Mouse (Mus musculus) MEL (cell line): ENCODE measurements around the gene Ift52.

ENCODE experiments used
- BHLHE40 ChIP-seq: IDR thresholded peaks from 2 replicates; pipeline ENCODE4 v1.6.1; 2012; ENCODE audit warnings: low read depth, mild to moderate bottlenecking, inconsistent platforms, low read length, improper control_type of control experiment, borderline replicate concordance
- CHD1 ChIP-seq: IDR thresholded peaks from 2 replicates; pipeline ENCODE4 v1.6.1; 2012; ENCODE audit warnings: low read depth, mild to moderate bottlenecking, inconsistent platforms, low read length, improper control_type of control experiment
- CTCF ChIP-seq, 3 experiments: IDR thresholded peaks in 2 of 3; conservative IDR thresholded peaks in 1 of 3; 2 replicates each; pipeline ENCODE4 v1.5.1; 2011 to 2012; ENCODE audit warnings: low read length in 3 of 3, low read depth in 2 of 3, mild to moderate bottlenecking in 2 of 3, improper control_type of control experiment in 1 of 3, inconsistent platforms in 1 of 3, mixed read lengths in 1 of 3, moderate library complexity in 1 of 3; ENCODE audit not compliant: control insufficient read depth in 1 of 3, insufficient read depth in 1 of 3, poor library complexity in 1 of 3, severe bottlenecking in 1 of 3
- E2F4 ChIP-seq: IDR thresholded peaks from 2 replicates; pipeline ENCODE4 v1.6.1; 2011; ENCODE audit warnings: low read depth, low read length, improper control_type of control experiment, borderline replicate concordance
- ELF1 ChIP-seq: IDR thresholded peaks from 2 replicates; pipeline ENCODE4 v1.6.1; 2014; ENCODE audit warnings: low read depth, mild to moderate bottlenecking, inconsistent platforms, low read length, improper control_type of control experiment, moderate library complexity
- GATA1 ChIP-seq: IDR thresholded peaks from 2 replicates; pipeline ENCODE4 v1.6.1; 2011; ENCODE audit warnings: low read depth, low read length, improper control_type of control experiment
- HCFC1 ChIP-seq: IDR thresholded peaks from 2 replicates; pipeline ENCODE4 v1.6.1; 2012; ENCODE audit warnings: low read depth, mild to moderate bottlenecking, inconsistent platforms, low read length, improper control_type of control experiment, moderate library complexity
- MAX ChIP-seq: IDR thresholded peaks from 2 replicates; pipeline ENCODE4 v1.6.1; 2011; ENCODE audit warnings: low read length, improper control_type of control experiment
- MAZ ChIP-seq: IDR thresholded peaks from 2 replicates; pipeline ENCODE4 v1.6.1; 2012; ENCODE audit warnings: low read depth, mild to moderate bottlenecking, inconsistent platforms, low read length, improper control_type of control experiment
- POLR2A ChIP-seq, 2 experiments: IDR thresholded peaks; 2 replicates each; pipeline ENCODE4 v1.6.1; 2011 to 2012; ENCODE audit warnings: low read length in 2 of 2, mild to moderate bottlenecking in 2 of 2, control low read depth in 1 of 2, improper control_type of control experiment in 1 of 2, low read depth in 1 of 2, moderate library complexity in 1 of 2; ENCODE audit not compliant: control insufficient read depth in 1 of 2, insufficient read depth in 1 of 2, poor library complexity in 1 of 2
- TBP ChIP-seq: IDR thresholded peaks from 2 replicates; pipeline ENCODE4 v1.8.0; 2011; ENCODE audit warnings: low read depth, low read length, improper control_type of control experiment
- USF2 ChIP-seq, 2 experiments: IDR thresholded peaks; 2 replicates each; pipeline ENCODE4 v1.6.1; 2011 to 2012; ENCODE audit warnings: improper control_type of control experiment in 2 of 2, low read length in 2 of 2, borderline replicate concordance in 1 of 2, inconsistent platforms in 1 of 2, low read depth in 1 of 2, mild to moderate bottlenecking in 1 of 2; ENCODE audit not compliant: insufficient read depth in 1 of 2
- ZKSCAN1 ChIP-seq: IDR thresholded peaks from 2 replicates; pipeline ENCODE4 v1.6.1; 2012; ENCODE audit warnings: low read depth, mild to moderate bottlenecking, inconsistent platforms, low read length, improper control_type of control experiment, moderate library complexity

GRCm38 (mm10) chr2:163071590-163071989, 54.4 kb downstream of the Ift52 start:
- TF ChIP-seq CTCF (IDR thresholded peaks at IDR 0.05 in 2 of 3, conservative IDR thresholded peaks at IDR 0.05 in 1 of 3; ENCODE audit: control insufficient read depth in 1 of 3, insufficient read depth in 1 of 3, low read depth in 2 of 3, low read length in 3 of 3, poor library complexity in 1 of 3, severe bottlenecking in 1 of 3) = no peak
- no peak for TF ChIP-seq E2F4
- TF ChIP-seq ELF1 = no peak
- no peak for TF ChIP-seq MAX
- no peak for TF ChIP-seq POLR2A (IDR thresholded peaks at IDR 0.05; ENCODE audit: control insufficient read depth in 1 of 2, insufficient read depth in 1 of 2, low read depth in 1 of 2, low read length in 2 of 2, poor library complexity in 1 of 2)
- TF ChIP-seq BHLHE40 = no peak
- TF ChIP-seq ZKSCAN1 = no peak
- no peak for TF ChIP-seq HCFC1
- TF ChIP-seq USF2 (IDR thresholded peaks at IDR 0.05; ENCODE audit: borderline replicate concordance in 1 of 2, insufficient read depth in 1 of 2, low read depth in 1 of 2, low read length in 2 of 2) = no peak
- TF ChIP-seq GATA1 = no peak
- no peak for TF ChIP-seq TBP
- no peak for TF ChIP-seq MAZ
- no peak for TF ChIP-seq CHD1
